Mouse (Mus musculus) heart, embryonic 15.5 days (tissue): ENCODE measurements around the gene Samhd1. TPM values are rescaled to one million over a fixed set of nuclear protein-coding genes. Genes with fewer than 3 reads are reported as not detected.

ENCODE experiments used
- ATAC-seq: fragments of 200-750 bp; cut with Nextera tagmentation; replicated peaks from 2 replicates; pipeline ENCODE4 v1.8.0; 2017; ENCODE audit warnings: low read depth, moderate TSS enrichment; ENCODE audit not compliant: insufficient number of reproducible peaks, insufficient read depth, low FRiP score
- H3K27ac ChIP-seq: fragments of 300-500 bp; sonication (generic); 2 replicates; pipeline ENCODE4 v1.5.1; 2015; ENCODE audit warnings: mild to moderate bottlenecking, inconsistent platforms
- H3K27me3 ChIP-seq: fragments of 300-500 bp; sonication (generic); 2 replicates; pipeline ENCODE4 v1.6.1; 2015; ENCODE audit warnings: inconsistent platforms
- H3K36me3 ChIP-seq: fragments of 300-500 bp; sonication (generic); 2 replicates; pipeline ENCODE4 v1.6.1; 2015; ENCODE audit warnings: mild to moderate bottlenecking, inconsistent platforms
- H3K4me1 ChIP-seq: fragments of 300-500 bp; sonication (generic); replicated peaks from 2 replicates; pipeline ENCODE4 v1.6.1; 2015; ENCODE audit warnings: inconsistent platforms
- H3K4me2 ChIP-seq: fragments of 300-500 bp; sonication (generic); 2 replicates; pipeline ENCODE4 v1.6.1; 2015; ENCODE audit warnings: inconsistent platforms, mild to moderate bottlenecking, moderate library complexity
- H3K4me3 ChIP-seq: fragments of 300-500 bp; sonication (generic); 2 replicates; pipeline ENCODE4 v1.5.1; 2015; ENCODE audit warnings: mild to moderate bottlenecking, inconsistent platforms
- H3K9ac ChIP-seq: fragments of 300-500 bp; sonication (generic); 2 replicates; pipeline ENCODE4 v1.6.1; 2015; ENCODE audit warnings: mild to moderate bottlenecking, inconsistent platforms
- H3K9me3 ChIP-seq: fragments of 300-500 bp; sonication (generic); replicated peaks from 2 replicates; pipeline ENCODE4 v1.6.1; 2016; ENCODE audit warnings: inconsistent platforms
- WGBS: fragments of 180-500 bp; shearing (Covaris S2); methylation state at CpG from one replicate; pipeline ENCODE4 v1.1.7; 2015; ENCODE audit warnings: mixed read lengths; 5-methylcytosine and 5-hydroxymethylcytosine counted together
- polyA plus RNA-seq: library from polyadenylated mRNA; unstranded; fragments of >200 nt; fragmentation: Nextera tagmentation; extraction: Ambion mirVana; gene quantifications from 2 replicates; pipeline ENCODE4 v1.2.1, GENCODE M21; 2015

The Samhd1 gene
- polyA plus RNA-seq, 1 experiment from 2014 or later: 14.2 TPM

DNA sequence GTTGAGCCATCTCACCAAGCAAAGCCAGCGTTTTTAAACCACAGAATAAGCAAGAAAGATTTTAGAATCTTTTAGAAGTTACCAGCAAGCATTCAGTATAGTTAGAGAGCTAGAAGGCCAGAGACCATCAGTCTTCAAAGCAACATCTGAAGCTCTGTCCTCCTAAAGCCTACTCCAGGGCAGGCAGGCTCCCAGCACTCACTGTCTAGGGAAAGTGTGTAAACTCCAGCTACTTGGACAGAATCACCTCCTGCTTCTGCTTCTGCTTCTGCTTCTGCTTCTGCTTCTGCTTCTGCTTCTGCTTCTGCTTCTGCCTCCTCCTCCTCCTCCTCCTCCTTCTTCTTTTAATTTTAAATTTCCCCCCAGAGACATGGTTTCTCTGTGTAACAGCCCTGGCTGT, 21.0 kb upstream of the Samhd1 start:
- Histone ChIP-seq H3K4me1 (no peaks in the 10 kb centered on the region), H3K9ac (no peak overlapping the region), H3K36me3 (peaks cover 56% of the 10 kb centered on the region), H3K4me2 (no peak overlapping the region), H3K9me3 (no peaks in the 10 kb centered on the region), H3K27me3 (no peaks in the 10 kb centered on the region), H3K27ac (no peak overlapping the region), H3K4me3 (no peak overlapping the region)
- WGBS: 86% methylated on average over 1 of the region's 1 CpGs
- ATAC-seq: no peak

- H3K4me3 ChIP-seq: no peak overlapping the region
- H3K4me2 ChIP-seq: no peak overlapping the region
- WGBS: 82% methylated on average over 2 of the region's 2 CpGs
- no peaks in the 10 kb centered on the region for H3K4me1 ChIP-seq
- H3K27me3 ChIP-seq: no peaks in the 10 kb centered on the region
- no peak overlapping the region for H3K27ac ChIP-seq
- peaks cover 49% of the 10 kb centered on the region for H3K36me3 ChIP-seq
- no peaks in the 10 kb centered on the region for H3K9me3 ChIP-seq
- no peak for ATAC-seq
- no peak overlapping the region for H3K9ac ChIP-seq
These were observed 18.2 kb upstream of the Samhd1 start for GRCm38 (mm10) chr2:157153235-157153634.

DNA sequence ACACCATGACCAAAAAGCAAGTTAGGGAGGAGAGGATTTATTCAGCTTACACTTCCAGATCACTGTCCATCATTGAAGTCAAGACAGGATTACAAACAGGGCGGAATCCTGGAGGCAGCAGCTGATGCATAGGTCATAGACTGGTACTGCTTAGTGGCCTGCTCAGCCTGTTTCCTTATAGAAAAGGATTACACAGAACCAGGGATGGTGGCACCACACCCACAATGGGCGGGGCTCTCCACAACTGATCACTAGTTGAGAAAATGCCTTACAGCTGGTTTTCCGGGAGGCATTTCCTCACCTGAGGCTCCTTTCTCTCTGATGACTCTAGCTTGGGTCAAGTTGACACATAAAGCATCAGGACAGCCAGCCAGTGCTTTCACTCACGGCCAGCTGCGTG, 13.4 kb upstream of the Samhd1 start:
- no peaks in the 10 kb centered on the region for H3K9me3 ChIP-seq
- 93% methylated on average over 5 of the region's 5 CpGs for WGBS
- peaks cover 46% of the 10 kb centered on the region for H3K36me3 ChIP-seq
- no peak overlapping the region for H3K4me2 ChIP-seq
- no peak overlapping the region for H3K4me3 ChIP-seq
- ATAC-seq: no peak
- H3K4me1 ChIP-seq: no peaks in the 10 kb centered on the region
- no peaks in the 10 kb centered on the region for H3K27me3 ChIP-seq
- H3K9ac ChIP-seq: no peak overlapping the region
- H3K27ac ChIP-seq: no peak overlapping the region

- Histone ChIP-seq H3K4me3 (no peak overlapping the region), H3K4me2 (no peak overlapping the region), H3K4me1 (no peaks in the 10 kb centered on the region), H3K36me3 (peaks cover 43% of the 10 kb centered on the region), H3K9ac (no peak overlapping the region), H3K27ac (no peak overlapping the region), H3K27me3 (no peaks in the 10 kb centered on the region), H3K9me3 (no peaks in the 10 kb centered on the region)
- no peak for ATAC-seq
- WGBS: 82% methylated on average over 9 of the region's 9 CpGs
These were observed 12.4 kb upstream of the Samhd1 start for GRCm38 (mm10) chr2:157147397-157148020.

DNA sequence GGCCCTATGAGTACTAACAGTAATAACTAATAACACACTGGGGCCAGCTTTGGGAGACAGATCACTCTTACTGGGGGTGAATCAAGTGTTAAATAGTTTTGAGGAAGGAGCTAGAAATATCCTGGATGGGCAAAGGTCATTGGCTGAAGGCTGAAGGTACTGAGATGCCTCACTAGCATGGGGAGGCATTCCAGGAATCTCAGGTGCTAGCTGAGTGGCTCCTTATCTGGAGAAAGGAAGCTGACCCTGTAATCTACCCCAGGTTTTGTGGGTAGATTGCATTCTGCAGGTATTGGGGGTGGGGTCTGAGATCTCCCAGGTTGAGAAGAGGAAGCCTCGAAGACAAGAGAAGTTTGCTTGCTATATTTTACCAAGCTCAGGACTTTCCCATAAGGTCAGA, 10.1 kb upstream of the Samhd1 start:
- Histone ChIP-seq H3K27me3 (no peaks in the 10 kb centered on the region), H3K27ac (no peak overlapping the region), H3K4me2 (no peak overlapping the region), H3K36me3 (peaks cover 22% of the 10 kb centered on the region), H3K4me3 (no peak overlapping the region), H3K9ac (no peak overlapping the region), H3K4me1 (no peaks in the 10 kb centered on the region), H3K9me3 (0 out of 2 replicates have a peak, but pooled peaks cover 2% of the 10 kb centered on the region)
- WGBS: 66% methylated on average over 1 of the region's 1 CpGs
- ATAC-seq: no peak

DNA sequence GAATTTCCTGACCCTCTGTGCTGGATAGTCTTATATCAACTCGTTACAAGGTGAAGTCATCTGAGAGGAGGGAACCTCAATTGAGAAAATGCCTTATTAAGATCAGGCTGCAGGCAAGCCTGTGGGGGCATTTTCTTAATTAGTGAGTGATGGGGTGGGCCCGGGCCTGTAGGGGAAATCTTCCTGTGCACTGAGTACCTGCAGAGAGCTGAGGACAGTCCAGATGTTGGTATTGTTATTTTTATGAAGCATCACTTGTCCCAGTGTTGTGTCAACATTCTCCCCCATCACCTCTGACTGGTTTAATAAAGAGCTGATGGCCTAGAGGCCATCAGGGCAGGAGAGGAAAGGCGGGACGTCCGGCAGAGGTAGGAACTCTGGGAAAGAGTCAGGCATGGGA, 9.1 kb upstream of the Samhd1 start:
- Histone ChIP-seq H3K36me3 (peaks cover 11% of the 10 kb centered on the region), H3K4me2 (no peak overlapping the region), H3K27ac (no peak overlapping the region), H3K9ac (no peak overlapping the region), H3K4me3 (no peak overlapping the region), H3K27me3 (no peaks in the 10 kb centered on the region), H3K4me1 (no peaks in the 10 kb centered on the region), H3K9me3 (0 out of 2 replicates have a peak, but pooled peaks cover 7% of the 10 kb centered on the region)
- no peak for ATAC-seq
- WGBS: 82% methylated on average over 5 of the region's 5 CpGs

DNA sequence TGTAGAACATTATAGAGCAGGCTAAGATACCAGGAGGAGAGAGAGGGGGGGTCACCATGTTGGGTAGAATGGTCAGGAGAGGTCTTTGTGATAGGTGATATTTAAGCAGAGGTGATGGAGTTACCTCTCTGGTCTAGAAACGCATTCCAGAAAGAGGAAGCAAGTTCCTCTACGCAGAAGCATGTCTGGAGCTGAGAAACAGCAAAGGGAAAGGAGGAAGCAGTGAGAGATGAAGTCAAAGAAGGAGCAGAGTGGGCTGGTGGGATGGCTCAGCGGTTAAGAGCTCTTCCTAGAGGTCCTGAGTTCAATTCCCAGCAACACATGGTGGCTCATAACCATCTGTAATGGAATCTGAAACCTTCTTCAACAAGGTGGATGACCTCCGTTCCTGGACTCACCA, 6.9 kb upstream of the Samhd1 start:
- Histone ChIP-seq H3K36me3 (peaks cover 5% of the 10 kb centered on the region; the same call in 1 of the 2 replicates), H3K4me3 (no peak overlapping the region), H3K9me3 (0 out of 2 replicates have a peak, but pooled peaks cover 7% of the 10 kb centered on the region), H3K9ac (no peak overlapping the region), H3K4me1 (no peaks in the 10 kb centered on the region), H3K4me2 (no peak overlapping the region), H3K27me3 (no peaks in the 10 kb centered on the region), H3K27ac (no peak overlapping the region)
- WGBS: 75% methylated on average over 4 of the region's 4 CpGs
- ATAC-seq: no peak

DNA sequence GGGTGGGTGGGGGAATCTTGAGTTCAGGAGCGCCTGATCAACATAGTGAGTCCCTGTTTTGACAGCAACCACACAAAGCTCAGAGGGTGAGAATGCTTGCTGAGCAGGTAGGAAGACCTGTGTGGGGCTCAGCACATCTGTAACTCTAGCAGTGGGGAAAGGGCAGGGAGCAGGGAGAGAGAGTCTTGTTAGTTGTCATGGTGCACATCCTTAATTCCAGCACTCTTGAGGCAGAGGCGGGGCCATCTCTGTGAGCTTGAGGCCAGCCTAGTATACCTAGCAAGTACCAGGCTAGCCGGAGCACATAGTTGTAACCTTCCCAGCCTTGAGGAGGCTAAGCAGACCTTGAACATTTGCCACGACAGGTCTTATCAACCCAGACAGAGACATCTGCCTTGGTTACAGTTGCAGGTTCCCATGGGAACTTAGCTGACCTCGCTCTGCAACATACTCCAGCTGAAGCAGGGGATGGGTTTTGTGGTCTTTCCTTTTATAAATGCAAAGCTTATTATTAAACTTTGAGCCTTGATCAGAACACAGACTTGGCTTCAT, 4.3 kb upstream of the Samhd1 start:
- H3K27ac ChIP-seq: no peak overlapping the region
- no peak overlapping the region for H3K4me2 ChIP-seq
- no peaks in the 10 kb centered on the region for H3K36me3 ChIP-seq
- no peak for ATAC-seq
- no peak overlapping the region for H3K4me3 ChIP-seq
- 0 out of 2 replicates have a peak, but pooled peaks cover 7% of the 10 kb centered on the region for H3K9me3 ChIP-seq
- H3K27me3 ChIP-seq: no peaks in the 10 kb centered on the region
- H3K4me1 ChIP-seq: peaks cover 4% of the 10 kb centered on the region; the same call in 1 of the 2 replicates
- H3K9ac ChIP-seq: no peak overlapping the region
- 70% methylated on average over 5 of the region's 5 CpGs for WGBS

GRCm38 (mm10) chr2:157138808-157139207, 3.7 kb upstream of the Samhd1 start:
- no peak overlapping the region for H3K4me3 ChIP-seq
- H3K36me3 ChIP-seq: no peaks in the 10 kb centered on the region
- H3K9ac ChIP-seq: no peak overlapping the region
- peaks cover 9% of the 10 kb centered on the region for H3K4me1 ChIP-seq
- ATAC-seq: no peak
- 0 out of 2 replicates have a peak, but pooled peaks cover 7% of the 10 kb centered on the region for H3K9me3 ChIP-seq
- H3K27me3 ChIP-seq: no peaks in the 10 kb centered on the region
- no peak overlapping the region for H3K27ac ChIP-seq
- 65% methylated on average over 5 of the region's 5 CpGs for WGBS
- H3K4me2 ChIP-seq: no peak overlapping the region

DNA sequence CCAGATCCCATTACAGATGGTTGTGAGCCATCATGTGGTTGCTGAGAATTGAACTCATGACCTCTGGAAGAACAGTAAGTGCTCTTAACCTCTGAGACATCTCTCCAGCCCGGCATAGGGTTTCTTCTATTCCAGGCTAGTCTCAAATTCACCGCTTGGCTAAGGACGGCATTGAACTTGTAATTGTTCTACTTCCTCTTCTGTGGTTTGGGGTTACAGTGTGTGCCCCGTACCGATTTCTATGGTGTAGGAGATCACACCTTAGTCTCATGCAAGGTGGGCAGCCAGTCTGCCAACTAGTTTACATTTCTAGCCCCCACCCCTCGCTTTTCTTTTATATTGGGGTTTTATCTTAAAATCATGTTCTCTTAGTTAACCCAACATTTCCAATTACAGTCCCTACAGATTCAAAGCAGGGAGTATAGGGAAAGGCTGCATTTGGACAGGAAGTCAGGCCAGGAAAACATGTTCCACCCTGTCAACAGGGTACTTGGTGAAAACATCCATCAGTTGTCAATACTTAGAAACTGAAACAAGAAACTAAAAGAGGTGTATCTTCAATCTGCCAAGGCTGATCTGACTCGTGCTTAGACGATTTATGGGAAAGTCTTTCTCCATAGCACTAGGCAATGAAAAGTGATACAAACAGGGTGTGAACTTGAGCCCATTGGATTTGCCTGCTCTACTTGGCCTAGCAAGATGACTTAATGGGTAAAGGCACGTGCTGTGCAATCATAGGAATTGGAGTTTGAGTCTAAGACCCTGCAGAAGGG, 3.1 kb upstream of the Samhd1 start:
- peaks cover 14% of the 10 kb centered on the region for H3K4me1 ChIP-seq
- H3K4me2 ChIP-seq: no peak overlapping the region
- no peaks in the 10 kb centered on the region for H3K27me3 ChIP-seq
- H3K4me3 ChIP-seq: no peak overlapping the region
- H3K9ac ChIP-seq: no peak overlapping the region
- H3K9me3 ChIP-seq: 0 out of 2 replicates have a peak, but pooled peaks cover 7% of the 10 kb centered on the region
- H3K36me3 ChIP-seq: no peaks in the 10 kb centered on the region
- WGBS: 83% methylated on average over 9 of the region's 9 CpGs
- H3K27ac ChIP-seq: no peak overlapping the region
- no peak for ATAC-seq

DNA sequence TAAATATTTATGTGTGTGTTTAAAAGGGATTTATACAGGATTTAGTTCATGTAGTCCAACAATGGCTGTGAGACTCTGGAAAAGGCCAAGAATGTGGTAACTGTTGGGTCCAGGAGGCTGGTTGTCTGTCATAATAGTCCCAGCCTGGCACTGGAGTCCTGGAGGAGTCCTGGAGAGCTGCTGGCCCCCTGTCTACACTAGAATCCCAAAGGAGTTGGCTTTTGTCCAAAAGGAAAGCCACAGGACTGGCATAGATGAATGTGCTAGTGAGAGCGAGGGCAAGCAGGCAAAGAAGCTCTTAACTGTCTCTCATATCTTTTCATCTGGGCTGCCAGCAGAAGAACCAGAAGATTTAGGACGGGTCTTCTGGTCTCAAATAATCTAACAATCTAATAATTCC, 1.6 kb upstream of the Samhd1 start:
- no peaks in the 10 kb centered on the region for H3K36me3 ChIP-seq
- WGBS: 71% methylated on average over 2 of the region's 2 CpGs
- no peak overlapping the region for H3K4me2 ChIP-seq
- H3K27me3 ChIP-seq: no peaks in the 10 kb centered on the region
- H3K9me3 ChIP-seq: 0 out of 2 replicates have a peak, but pooled peaks cover 7% of the 10 kb centered on the region
- no peak overlapping the region for H3K27ac ChIP-seq
- no peak overlapping the region for H3K9ac ChIP-seq
- ATAC-seq: no peak
- H3K4me1 ChIP-seq: peaks cover 14% of the 10 kb centered on the region
- H3K4me3 ChIP-seq: no peak overlapping the region
